Mouse (Mus musculus) liver, adult 2 months (tissue): ENCODE data around the gene Sept10.

Experiments used
- CTCF ChIP-seq: fragments of 200-500 bp; IDR thresholded peaks from 2 replicates; pipeline ENCODE4 v1.5.1; 2011; ENCODE audit warnings: low read depth, low read length, control low read depth
- POLR2A ChIP-seq: fragments of 200-500 bp; IDR thresholded peaks from 2 replicates; pipeline ENCODE4 v1.6.1; 2011; ENCODE audit warnings: low read length, control low read depth; ENCODE audit not compliant: insufficient read depth; ENCODE audit errors: extremely low read depth

DNA sequence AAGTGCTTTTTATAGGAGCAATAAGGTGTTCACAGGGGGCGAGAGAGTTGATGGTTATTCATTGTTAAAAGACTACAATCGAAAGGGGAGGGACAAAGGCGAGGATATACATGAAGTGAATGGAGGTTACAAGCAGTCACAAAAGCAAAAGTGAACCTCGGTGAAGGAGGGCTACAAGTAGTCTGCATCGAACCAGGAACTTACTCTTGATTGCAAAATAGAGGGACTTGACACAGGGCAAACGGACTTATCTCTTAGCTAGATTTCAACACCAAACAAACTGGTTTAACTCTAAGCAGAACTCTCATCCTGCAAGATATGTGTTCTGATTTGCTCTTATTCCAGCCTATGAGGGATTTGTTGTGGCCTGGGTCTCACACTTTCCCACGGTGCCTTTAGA is 41.3 kb upstream of the Sept10 start:
- TF ChIP-seq CTCF (no peak), POLR2A (no peak)
